Mouse (Mus musculus) adrenal gland, adult 2 months (tissue): ENCODE measurements around the gene Tspan1. TPM values are rescaled to one million over a fixed set of nuclear protein-coding genes. Genes with fewer than 3 reads are reported as not detected.

Source experiments
- DNase-seq: peaks from one replicate; pipeline ENCODE4 v3.0.0; 2021
- long read RNA-seq: library from polyadenylated mRNA; stranded (forward); transcript quantifications from one replicate; pipeline ENCODE4 v2.0.0, GENCODE M21; 2021
- polyA plus RNA-seq: library from polyadenylated mRNA; depleted of rRNA; stranded (reverse); fragments of >200 nt; gene quantifications from 2 replicates; pipeline ENCODE4 v1.2.3, GENCODE M21; 2012; rRNA removed
- total RNA-seq, 2 experiments: library from RNA; stranded (reverse); gene quantifications; 2 replicates each; pipeline ENCODE4 v1.2.3; 2021

The Tspan1 gene
- total RNA-seq (not detected), polyA plus RNA-seq (not detected in 2 replicates)
- long read RNA-seq: 0 reads

DNA sequence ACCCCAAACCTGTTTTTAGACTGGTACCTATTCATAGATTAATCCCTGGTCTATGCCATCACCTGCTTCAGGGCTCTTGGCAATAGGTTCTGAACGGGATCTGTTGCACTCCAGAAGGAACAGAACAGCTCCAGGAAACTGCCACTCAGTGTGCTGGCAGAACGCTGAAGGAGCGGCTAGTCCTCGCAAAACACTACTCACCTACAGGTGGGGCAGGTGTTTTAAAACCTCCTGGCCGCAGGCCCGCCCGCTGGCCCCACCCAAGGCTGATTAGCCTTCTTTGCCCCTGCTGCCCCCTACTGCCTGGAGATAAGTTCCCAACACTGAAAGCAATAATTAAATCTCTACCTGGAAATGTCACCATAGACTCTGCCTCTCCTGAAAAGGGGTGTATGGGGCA is at the start of gene Tspan1:
Gene Tspan1, minus strand, starts transcription at position 198 of the 400 bp plus-strand sequence.
- DNase-seq: no peak

- peak; percentile 35 for DNase-seq
Measured at GRCm38 (mm10) chr4:116217046-116217445, 49.6 kb upstream of the Tspan1 start.

DNA sequence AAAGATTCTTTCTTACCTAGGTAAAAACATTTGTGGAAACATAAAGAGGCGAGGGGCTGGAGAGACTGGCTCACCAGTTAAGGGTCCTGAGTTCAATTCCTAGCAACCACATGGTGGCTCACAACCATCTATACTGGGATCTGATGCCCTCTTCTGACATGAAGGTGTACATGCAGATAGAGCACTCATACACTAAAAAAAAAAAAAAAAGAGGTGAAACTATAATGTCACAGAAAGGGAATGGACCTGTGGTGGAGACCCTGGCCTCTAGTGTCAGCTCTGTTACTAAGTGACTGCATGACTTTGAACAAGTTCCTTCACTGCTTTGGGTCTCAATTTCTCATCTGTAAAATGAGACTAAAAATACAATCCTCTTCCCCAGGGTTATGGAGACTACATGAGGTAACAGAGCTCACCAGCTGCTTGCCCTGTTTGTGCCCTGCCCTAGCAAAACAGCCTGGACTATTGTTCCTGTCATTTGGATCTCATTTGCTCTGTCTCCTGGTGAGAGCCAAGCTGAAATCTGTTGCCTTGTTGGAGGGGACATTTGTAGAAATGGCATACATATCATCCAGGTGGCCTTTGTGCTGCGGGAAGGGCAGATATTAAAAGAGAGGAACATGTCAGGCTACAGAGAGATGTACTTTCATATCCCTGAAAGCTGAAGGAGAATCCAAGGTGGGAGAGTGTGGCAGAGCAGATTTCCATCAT is 48.6 kb upstream of the Tspan1 start:
- no peak for DNase-seq

DNA sequence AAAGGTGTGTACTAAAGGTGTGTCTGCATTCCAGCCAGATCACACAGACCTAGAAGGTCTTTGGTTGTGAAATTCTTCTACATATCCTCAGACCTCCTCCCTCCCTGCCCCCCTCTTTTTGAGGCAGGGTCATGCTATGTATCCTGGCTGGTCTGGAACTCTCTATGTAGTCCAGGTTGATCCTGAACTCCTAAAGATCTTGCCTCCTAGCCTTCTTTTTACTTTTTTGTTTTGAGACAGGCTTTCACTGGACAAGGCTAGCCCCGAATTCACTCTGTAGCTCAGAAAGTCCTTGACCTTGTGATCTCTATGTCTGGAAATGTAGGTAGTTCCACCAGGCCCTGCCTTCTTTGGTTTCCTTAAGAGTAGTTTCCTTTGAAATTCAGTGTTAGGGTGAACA is 41.5 kb upstream of the Tspan1 start:
- DNase-seq: no peak

DNA sequence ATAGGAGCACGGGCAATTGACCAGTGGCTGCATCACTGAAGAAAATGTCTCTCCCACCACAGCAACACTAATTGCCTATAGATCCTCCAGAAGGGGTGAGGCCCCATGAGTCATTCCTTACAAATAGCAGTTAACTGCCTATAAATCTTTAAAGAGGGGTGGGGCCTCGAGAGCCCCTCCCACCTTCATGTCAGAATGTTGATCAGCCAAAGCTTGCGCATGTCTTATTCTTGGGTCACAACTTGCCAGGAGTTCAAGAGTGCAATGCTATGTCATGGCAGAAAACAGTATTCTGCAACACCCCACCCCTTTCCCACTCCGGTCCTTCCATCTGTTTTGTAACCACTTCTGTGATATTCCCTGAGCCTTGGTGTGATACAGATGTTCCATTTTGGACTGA is 39.1 kb upstream of the Tspan1 start:
- DNase-seq: no peak

- no peak for DNase-seq
Measured at GRCm38 (mm10) chr4:116204422-116204821, 37.0 kb upstream of the Tspan1 start.

GRCm38 (mm10) chr4:116198422-116198821 is 31.0 kb upstream of the Tspan1 start:
- DNase-seq: no peak

DNA sequence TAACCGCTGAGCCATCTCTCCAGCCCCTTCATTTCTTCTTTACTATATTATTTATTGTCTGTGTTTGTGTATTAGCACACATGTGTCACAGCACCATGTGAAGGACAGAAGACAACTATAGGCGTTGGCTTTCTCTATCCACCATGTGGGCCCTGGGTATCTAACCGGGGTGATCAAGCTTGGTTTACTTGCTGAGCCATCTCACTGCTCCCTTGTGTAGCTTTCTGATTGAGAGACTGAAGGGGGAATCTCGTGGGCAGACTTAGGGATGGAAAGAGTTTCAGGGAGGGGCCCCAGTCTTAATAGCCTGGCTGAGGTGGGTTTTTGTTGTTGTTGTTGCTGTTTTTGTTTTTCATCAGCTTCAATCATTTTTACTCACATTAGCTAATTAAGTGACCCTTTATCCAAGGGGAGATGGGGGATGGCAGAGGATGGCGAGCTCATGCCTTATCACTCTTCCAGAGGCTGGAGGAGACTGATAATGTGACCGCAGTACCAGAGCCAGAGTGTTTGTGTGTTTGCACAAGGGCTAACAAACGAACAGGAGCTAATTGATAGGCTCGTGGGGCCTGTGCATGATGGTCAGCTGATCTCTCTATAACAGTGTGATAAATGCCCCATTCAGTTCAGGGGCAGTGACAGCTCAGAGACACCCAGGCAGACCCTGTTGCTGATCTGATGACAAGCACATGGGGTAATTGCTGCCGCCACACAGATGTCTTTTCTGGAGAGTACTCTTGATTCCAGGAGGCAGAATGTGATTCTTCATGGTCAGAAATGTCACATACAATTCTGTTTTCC is 26.4 kb upstream of the Tspan1 start:
- no peak for DNase-seq

- DNase-seq: no peak
Measured at GRCm38 (mm10) chr4:116192286-116192835, 25.0 kb upstream of the Tspan1 start.

GRCm38 (mm10) chr4:116185083-116185482 is 17.7 kb upstream of the Tspan1 start:
- DNase-seq: no peak

GRCm38 (mm10) chr4:116182745-116183144 is 15.3 kb upstream of the Tspan1 start:
- DNase-seq: peak; percentile 43

- DNase-seq: no peak
Measured at GRCm38 (mm10) chr4:116182079-116182478, 14.7 kb upstream of the Tspan1 start.

- peak; percentile 76 for DNase-seq
Measured at GRCm38 (mm10) chr4:116177140-116177539, 9.7 kb upstream of the Tspan1 start.

- peak; percentile 50 for DNase-seq
Measured at GRCm38 (mm10) chr4:116176543-116176988, 9.2 kb upstream of the Tspan1 start.

GRCm38 (mm10) chr4:116175711-116176542 is 8.5 kb upstream of the Tspan1 start:
- DNase-seq: no peak

DNA sequence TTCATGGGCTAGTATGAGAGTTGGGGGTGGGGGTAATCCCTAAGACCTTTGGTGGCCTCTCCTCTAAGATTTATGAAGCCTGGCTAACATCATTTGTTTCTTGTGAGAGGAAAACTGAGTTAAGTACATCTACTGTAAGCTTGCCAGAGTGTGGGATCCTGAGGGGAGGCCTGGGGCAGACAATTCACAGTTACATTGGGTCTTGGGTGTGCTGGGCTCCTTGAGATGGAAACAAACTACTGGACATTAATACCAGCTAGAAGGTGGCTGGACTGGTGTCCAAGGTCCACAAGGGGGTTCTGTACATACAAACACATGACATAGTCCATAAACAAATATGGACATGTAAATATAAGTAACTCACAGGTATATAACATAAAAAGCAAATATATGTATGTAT is 7.7 kb upstream of the Tspan1 start:
- DNase-seq: no peak

DNA sequence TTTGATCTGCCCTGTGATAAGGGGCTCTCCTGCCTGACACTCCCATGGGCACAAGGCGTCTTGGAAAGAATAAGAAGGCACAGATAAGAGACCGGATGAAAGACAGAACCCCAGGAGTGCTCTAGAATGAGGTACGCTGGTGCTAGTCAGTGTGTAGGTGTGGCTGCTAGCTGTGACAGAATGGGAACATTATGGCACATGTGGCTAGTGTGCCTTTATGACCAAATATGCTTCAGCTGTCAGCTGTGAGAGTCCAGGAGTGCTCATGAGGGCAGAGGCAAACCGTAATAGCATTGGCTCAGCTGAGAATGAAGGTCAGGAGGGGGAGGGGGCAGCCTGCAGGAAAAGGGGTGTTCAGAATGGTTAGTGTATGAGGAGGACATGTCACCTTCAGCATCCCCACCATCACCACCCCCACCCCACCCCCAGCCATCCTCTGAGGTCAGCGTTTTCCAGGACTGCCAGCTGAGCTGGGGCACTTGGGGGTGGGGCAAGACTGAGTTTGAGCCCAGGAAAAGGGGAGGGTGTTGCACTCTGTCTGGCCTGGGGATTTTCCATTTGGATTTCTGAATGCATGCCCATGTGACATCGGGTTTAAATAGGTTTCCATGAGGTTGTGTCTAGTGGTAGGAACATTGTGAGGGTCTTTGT is 7.2 kb upstream of the Tspan1 start:
- peak; percentile 58 for DNase-seq

- DNase-seq: no peak
Measured at GRCm38 (mm10) chr4:116173752-116174151, 6.4 kb upstream of the Tspan1 start.

DNA sequence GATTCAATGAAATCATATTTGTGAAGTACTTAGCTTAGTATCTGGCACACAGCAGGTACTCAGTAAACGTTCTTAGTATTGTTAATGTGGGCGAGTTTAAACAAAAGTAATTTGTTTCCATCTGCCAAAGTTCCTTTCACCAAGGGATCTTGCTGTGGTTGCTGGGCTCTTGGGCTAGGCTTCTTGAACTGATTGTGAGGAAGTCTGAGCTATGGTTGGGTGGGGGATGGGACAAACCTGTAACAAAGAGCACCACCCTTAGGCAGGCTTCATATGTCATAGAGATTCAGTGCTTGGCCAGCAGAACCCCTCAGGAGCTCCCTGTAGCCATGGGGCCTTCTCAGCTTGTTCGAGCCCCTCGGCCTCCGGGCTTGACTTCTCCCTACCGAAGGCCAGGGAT is 5.7 kb upstream of the Tspan1 start, which contains the start of the genes 1700042G07Rik and Gm49337:
Gene 1700042G07Rik, plus strand, starts transcription at position 301 of the 400 bp plus-strand sequence.
Gene Gm49337, plus strand, starts transcription at position 313 of the 400 bp plus-strand sequence.
- no peak for DNase-seq

- no peak for DNase-seq
Measured at GRCm38 (mm10) chr4:116169353-116169672, 1.9 kb upstream of the Tspan1 start.

GRCm38 (mm10) chr4:116168617-116169352 is 1.4 kb upstream of the Tspan1 start:
- DNase-seq: peak; percentile 72
